Mouse (Mus musculus): Measurements from ENCODE around the gene Dock8.

GRCm38 (mm10) chr19:25002828-25003227 lies 3.5 kb downstream of the Dock8 start:
- TF ChIP-seq GATA1 (IDR thresholded peaks at IDR 0.05; ENCODE audit: borderline replicate concordance, low read length) (no peak), FLI1 (IDR thresholded peaks at IDR 0.05; ENCODE audit: low read length) (no peak)

Measured in megakaryocyte, embryonic 14.5 days (primary cell).